ENCODE assay signal across 8 mouse cellular contexts in the genomic region with DNA sequence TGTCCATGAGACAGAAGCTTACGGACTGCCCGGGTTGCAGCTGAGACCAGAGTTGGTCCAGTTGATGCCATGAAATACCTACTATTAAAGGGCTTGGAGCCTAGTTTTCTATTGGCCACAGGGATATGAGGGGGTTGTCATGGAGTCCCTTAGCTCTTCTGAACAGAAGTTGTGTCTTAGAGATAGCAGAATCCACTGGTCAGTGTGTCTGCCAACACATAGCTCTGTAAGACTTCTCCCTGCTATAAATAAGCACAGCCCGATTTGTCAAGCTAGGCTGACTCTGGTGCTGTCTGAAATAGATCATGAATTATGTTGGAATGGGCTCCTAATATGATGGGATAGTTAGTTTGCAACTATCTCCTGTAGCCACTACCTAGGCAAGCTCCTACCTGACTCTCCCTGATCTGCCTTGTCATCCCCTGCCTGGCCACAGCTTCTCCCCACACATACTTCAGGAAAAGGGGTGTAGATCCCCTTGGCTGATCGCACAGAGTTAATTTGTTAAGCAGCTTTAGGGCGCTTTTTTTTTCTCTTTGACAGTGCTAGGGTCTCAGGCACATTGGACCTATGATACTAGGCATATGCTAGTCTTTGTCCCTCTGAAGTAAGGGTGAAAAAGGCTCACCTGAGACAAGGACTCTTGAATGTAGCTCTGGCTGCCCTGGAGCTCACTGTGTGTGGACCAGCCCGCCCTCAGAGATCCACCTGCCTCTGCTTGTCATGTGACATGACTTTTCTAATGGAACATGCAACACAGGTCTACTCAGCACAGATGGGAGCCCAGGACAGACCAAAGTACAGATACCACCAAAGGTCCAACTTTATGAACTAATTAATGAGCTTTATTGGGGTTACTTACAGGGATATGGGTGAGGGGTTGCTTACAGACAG. TPM values are rescaled to one million over a fixed set of nuclear protein-coding genes. Genes with fewer than 3 reads are reported as not detected.
DNase-seq lines count a peak whose midpoint lies in the region; ATAC-seq and TF ChIP-seq lines count a peak whose summit lies in the region.

No protein-coding gene starts in this region.

- peak; percentile 46 to 60 for DNase-seq in heart, adult 18-20 months
- DNase-seq in heart, postnatal 14 days, result no peak
- no peak for DNase-seq in natural killer cell, adult 2 months (ENCODE audit: low spot score in 2 of 2)
- DNase-seq in right cerebral cortex, postnatal 4 days, result no peak
- no peak for DNase-seq in adrenal gland, postnatal 14 days

- no peak for ATAC-seq in forebrain, embryonic 12.5 days (ENCODE audit: low FRiP score)
- ATAC-seq in intestine, postnatal 0 days, result peak; percentile 38; the same call in 1 of the 2 replicates
- ATAC-seq in midbrain, embryonic 15.5 days (replicated peaks), result no peak

- no peaks in the 10 kb centered on the region for H3K9me3 ChIP-seq in forebrain, embryonic 12.5 days
- no peaks in the 10 kb centered on the region for H3K9me3 ChIP-seq in intestine, postnatal 0 days (ENCODE audit: control insufficient read depth)
- H3K9me3 ChIP-seq in midbrain, embryonic 15.5 days, result no peaks in the 10 kb centered on the region

- H3K9ac ChIP-seq in forebrain, embryonic 12.5 days, result peak overlapping the region; percentile 57; the same call in 1 of the 2 replicates
- H3K9ac ChIP-seq in intestine, postnatal 0 days (ENCODE audit: low read depth, low read length), result no peak overlapping the region
- H3K9ac ChIP-seq in midbrain, embryonic 15.5 days, result 0 out of 2 replicates have a peak overlapping the region, but pooled peaks have one; percentile 20

- peak overlapping the region; percentile 69 for H3K4me2 ChIP-seq in forebrain, embryonic 12.5 days
- H3K4me2 ChIP-seq in intestine, postnatal 0 days (replicated peaks; ENCODE audit: low read depth), result peak overlapping the region; percentile 73
- H3K4me2 ChIP-seq in midbrain, embryonic 15.5 days, result peak overlapping the region; percentile 82

- TF ChIP-seq CTCF in intestine, postnatal 0 days (IDR thresholded peaks at IDR 0.05; ENCODE audit: low read depth), result no peak

- H3K36me3 ChIP-seq in forebrain, embryonic 12.5 days (replicated peaks), result peaks cover 37% of the 10 kb centered on the region
- peaks cover 29% of the 10 kb centered on the region for H3K36me3 ChIP-seq in intestine, postnatal 0 days (ENCODE audit: control insufficient read depth, insufficient read depth)
- peaks cover 16% of the 10 kb centered on the region; the same call in 1 of the 2 replicates for H3K36me3 ChIP-seq in midbrain, embryonic 15.5 days (replicated peaks)

- peak overlapping the region; percentile 54 for H3K4me3 ChIP-seq in forebrain, embryonic 12.5 days (replicated peaks)
- peak overlapping the region; percentile 47 for H3K4me3 ChIP-seq in intestine, postnatal 0 days (ENCODE audit: low read depth, low read length)
- H3K4me3 ChIP-seq in midbrain, embryonic 15.5 days, result peak overlapping the region; percentile 72

- peaks cover 25% of the 10 kb centered on the region for H3K4me1 ChIP-seq in forebrain, embryonic 12.5 days
- H3K4me1 ChIP-seq in intestine, postnatal 0 days (replicated peaks; ENCODE audit: control insufficient read depth, insufficient read depth, low read length), result peaks cover 10% of the 10 kb centered on the region
- H3K4me1 ChIP-seq in midbrain, embryonic 15.5 days, result peaks cover 25% of the 10 kb centered on the region

- intact Hi-C loops in heart, postnatal 14 days (cut with DNase I), result no loop called here

- WGBS in forebrain, embryonic 12.5 days, result 82% methylated on average over 6 of the region's 6 CpGs
- 56% methylated on average over 6 of the region's 6 CpGs for WGBS in intestine, postnatal 0 days
- WGBS in midbrain, embryonic 15.5 days, result 85% methylated on average over 6 of the region's 6 CpGs

- no peaks in the 10 kb centered on the region for H3K27me3 ChIP-seq in forebrain, embryonic 12.5 days
- no peaks in the 10 kb centered on the region for H3K27me3 ChIP-seq in intestine, postnatal 0 days (replicated peaks; ENCODE audit: control insufficient read depth, insufficient read depth, low read length)
- no peaks in the 10 kb centered on the region for H3K27me3 ChIP-seq in midbrain, embryonic 15.5 days (replicated peaks)

- H3K27ac ChIP-seq in forebrain, embryonic 12.5 days, result 0 out of 2 replicates have a peak overlapping the region, but pooled peaks have one; percentile 0
- peak overlapping the region; percentile 28; the same call in 1 of the 2 replicates for H3K27ac ChIP-seq in intestine, postnatal 0 days (ENCODE audit: low read depth, low read length)
- H3K27ac ChIP-seq in midbrain, embryonic 15.5 days, result no peak overlapping the region

RNA-seq across cellular contexts. Expression of a gene that starts 22.8 kb away (rescaled TPM):
- total RNA-seq in heart, adult 18-20 months (2021), result 100 to 1,000 TPM; 336 to 356 TPM
- 100 to 1,000 TPM; 255 to 289 TPM for total RNA-seq in heart, postnatal 14 days (2021)
- 35.5 and 36.0 TPM in 2 replicates for polyA plus RNA-seq in forebrain, embryonic 12.5 days (2016; fragmentation: Nextera tagmentation; extraction: Ambion mirVana)
- polyA plus RNA-seq in intestine, postnatal 0 days (2015; fragmentation: Nextera tagmentation; extraction: Ambion mirVana), result 12.6 and 15.0 TPM in 2 replicates
- polyA plus RNA-seq in midbrain, embryonic 15.5 days (2015; fragmentation: Nextera tagmentation; extraction: Ambion mirVana), result 30.5 and 31.8 TPM in 2 replicates
- 98.4 and 98.6 TPM in 2 replicates for total RNA-seq in adrenal gland, postnatal 14 days (2021)

RNA-seq across cellular contexts. Expression of a gene that starts 38.5 kb away (rescaled TPM):
- total RNA-seq in heart, adult 18-20 months (2021), result not detected
- total RNA-seq in heart, postnatal 14 days (2021), result not detected
- polyA plus RNA-seq in forebrain, embryonic 12.5 days (2016; fragmentation: Nextera tagmentation; extraction: Ambion mirVana), result not detected in 2 replicates
- polyA plus RNA-seq in intestine, postnatal 0 days (2015; fragmentation: Nextera tagmentation; extraction: Ambion mirVana), result 0.21 and 0.24 TPM in 2 replicates
- 0.26 TPM in 1 of 2 replicates, not detected in the other for polyA plus RNA-seq in midbrain, embryonic 15.5 days (2015; fragmentation: Nextera tagmentation; extraction: Ambion mirVana)
- not detected in 2 replicates for total RNA-seq in adrenal gland, postnatal 14 days (2021)

RNA-seq across cellular contexts. Expression of a gene that starts 51.6 kb away (rescaled TPM):
- total RNA-seq in heart, adult 18-20 months (2021), result 10 to 100 TPM in 1 of 2 experiments, 1 to 10 TPM in 1; 8.9 to 11.2 TPM
- 10 to 100 TPM; 21.4 to 21.6 TPM for total RNA-seq in heart, postnatal 14 days (2021)
- 5.1 and 5.9 TPM in 2 replicates for polyA plus RNA-seq in forebrain, embryonic 12.5 days (2016; fragmentation: Nextera tagmentation; extraction: Ambion mirVana)
- polyA plus RNA-seq in intestine, postnatal 0 days (2015; fragmentation: Nextera tagmentation; extraction: Ambion mirVana), result 4.3 and 4.5 TPM in 2 replicates
- polyA plus RNA-seq in midbrain, embryonic 15.5 days (2015; fragmentation: Nextera tagmentation; extraction: Ambion mirVana), result 6.9 and 7.0 TPM in 2 replicates
- 14.1 and 17.8 TPM in 2 replicates for total RNA-seq in adrenal gland, postnatal 14 days (2021)

RNA-seq across cellular contexts. Expression of a gene that starts 58.1 kb away (rescaled TPM):
- not detected for total RNA-seq in heart, adult 18-20 months (2021)
- under 1 TPM; 0.10 to 0.12 TPM for total RNA-seq in heart, postnatal 14 days (2021)
- 0.29 TPM in 1 of 2 replicates, not detected in the other for polyA plus RNA-seq in forebrain, embryonic 12.5 days (2016; fragmentation: Nextera tagmentation; extraction: Ambion mirVana)
- 7.3 and 8.1 TPM in 2 replicates for polyA plus RNA-seq in intestine, postnatal 0 days (2015; fragmentation: Nextera tagmentation; extraction: Ambion mirVana)
- 0.46 TPM in 1 of 2 replicates, not detected in the other for polyA plus RNA-seq in midbrain, embryonic 15.5 days (2015; fragmentation: Nextera tagmentation; extraction: Ambion mirVana)
- 0.34 TPM in 1 of 2 replicates, not detected in the other for total RNA-seq in adrenal gland, postnatal 14 days (2021)

Comparison
In these comparisons a context has a peak if more than half of its experiments do, and no peak if none do; other contexts are left out.
1. DNase-seq: peak in heart, adult 18-20 months (2 of 2); none in heart, postnatal 14 days (0 of 2), natural killer cell, adult 2 months (0 of 2), right cerebral cortex, postnatal 4 days (single experiment) and adrenal gland, postnatal 14 days (single experiment).
2. Peak in every context shown above with its lines, with median percentiles within 50 percentile points of each other: H3K4me2 ChIP-seq and H3K4me3 ChIP-seq.